Mouse (Mus musculus) limb, embryonic 14.5 days (tissue): ENCODE measurements around the gene 4930444G20Rik. TPM values are rescaled to one million over a fixed set of nuclear protein-coding genes. Genes with fewer than 3 reads are reported as not detected.
"Not testable (repeated sequence)": the region's sequence is repeated elsewhere in the genome, so short reads cannot be mapped to it uniquely, and the experiment has no call there.

Source experiments
- ATAC-seq: fragments of 200-750 bp; cut with Nextera tagmentation; 2 replicates; pipeline ENCODE4 v1.8.0; 2017; ENCODE audit warnings: low read depth, moderate number of reproducible peaks, moderate TSS enrichment; ENCODE audit not compliant: low FRiP score
- DNase-seq: peaks from one replicate; pipeline ENCODE4 v3.0.0-alpha.2; 2015; ENCODE audit warnings: low spot score
- H3K27ac ChIP-seq: fragments of 300-500 bp; sonication (generic); replicated peaks from 2 replicates; pipeline ENCODE4 v1.5.1; 2014; ENCODE audit warnings: low read depth, mild to moderate bottlenecking, low read length, moderate library complexity, mixed read lengths
- H3K27me3 ChIP-seq: fragments of 300-500 bp; sonication (generic); 2 replicates; pipeline ENCODE4 v1.6.1; 2014; ENCODE audit warnings: low read length, mixed read lengths; ENCODE audit not compliant: control insufficient read depth, insufficient read depth
- H3K36me3 ChIP-seq: fragments of 300-500 bp; sonication (generic); 2 replicates; pipeline ENCODE4 v1.6.1; 2014; ENCODE audit warnings: mild to moderate bottlenecking, low read length, moderate library complexity, mixed read lengths; ENCODE audit not compliant: control insufficient read depth, insufficient read depth
- H3K4me1 ChIP-seq: fragments of 300-500 bp; sonication (generic); 2 replicates; pipeline ENCODE4 v1.6.1; 2014; ENCODE audit warnings: antibody characterized with exemption, low read length, mixed read lengths; ENCODE audit not compliant: control insufficient read depth, insufficient read depth
- H3K4me2 ChIP-seq: fragments of 300-500 bp; sonication (generic); replicated peaks from 2 replicates; pipeline ENCODE4 v1.6.1; 2014; ENCODE audit warnings: low read depth, mild to moderate bottlenecking, low read length, moderate library complexity; ENCODE audit not compliant: severe bottlenecking
- H3K4me3 ChIP-seq: fragments of 300-500 bp; sonication (generic); replicated peaks from 2 replicates; pipeline ENCODE4 v1.5.1; 2014; ENCODE audit warnings: low read length
- H3K9ac ChIP-seq: fragments of 300-500 bp; sonication (generic); 2 replicates; pipeline ENCODE4 v1.6.1; 2014; ENCODE audit warnings: mild to moderate bottlenecking, low read depth, low read length, moderate library complexity; ENCODE audit not compliant: severe bottlenecking
- H3K9me3 ChIP-seq: fragments of 300-500 bp; sonication (generic); 2 replicates; pipeline ENCODE4 v1.6.1; 2016; ENCODE audit warnings: low read length; ENCODE audit not compliant: control insufficient read depth
- POLR2A ChIP-seq: fragments of 200-500 bp; IDR thresholded peaks from 2 replicates; pipeline ENCODE4 v1.8.0; 2012; ENCODE audit warnings: inconsistent platforms, mild to moderate bottlenecking, moderate library complexity, borderline replicate concordance; ENCODE audit not compliant: insufficient read depth, insufficient read length; ENCODE audit errors: extremely low read depth
- WGBS: fragments of 180-500 bp; shearing (Covaris S2); extraction: QIAGEN DNeasy Blood & Tissue Kit; methylation state at CpG from one replicate; pipeline ENCODE4 v1.1.7; 2014; 5-methylcytosine and 5-hydroxymethylcytosine counted together
- polyA plus RNA-seq, 2 experiments: library from polyadenylated mRNA; depleted of rRNA in 1 of 2; stranded (reverse) in 1 of 2; unstranded in 1 of 2; fragments of >200 nt; fragmentation: Nextera tagmentation in 1 of 2; extraction: Ambion mirVana in 1 of 2; gene quantifications; 2 replicates each; pipeline versions ENCODE4 v1.2.1 to v1.2.3; 2012 to 2014

4930444G20Rik gene
- polyA plus RNA-seq (2012; rRNA removed) (not detected in 2 replicates), polyA plus RNA-seq (2014; fragmentation: Nextera tagmentation; extraction: Ambion mirVana) (not detected in 2 replicates)

- ATAC-seq, H3K36me3 ChIP-seq, H3K27me3 ChIP-seq, H3K4me3 ChIP-seq, H3K9ac ChIP-seq, H3K9me3 ChIP-seq, H3K27ac ChIP-seq, H3K4me2 ChIP-seq, H3K4me1 ChIP-seq, DNase-seq: not testable (repeated sequence)
- WGBS: 93% methylated on average over 7 of the region's 7 CpGs
Observed at GRCm38 (mm10) chr10:22067979-22068378, at the start of gene 4930444G20Rik. TSS of gene 4930444G20Rik (minus strand) at chr10:22068079.

- Histone ChIP-seq H3K27ac (no peak overlapping the region), H3K36me3 (no peaks in the 10 kb centered on the region), H3K4me2 (no peak overlapping the region), H3K9ac (no peak overlapping the region), H3K4me1 (no peaks in the 10 kb centered on the region), H3K9me3 (no peaks in the 10 kb centered on the region), H3K27me3 (no peaks in the 10 kb centered on the region), H3K4me3 (no peak overlapping the region)
- 78% methylated on average over 2 of the region's 2 CpGs for WGBS
- ATAC-seq (no peak), DNase-seq (no peak)
- TF ChIP-seq POLR2A: no peak
Observed at GRCm38 (mm10) chr10:22074531-22074930, 6.7 kb upstream of the 4930444G20Rik start.

- DNase-seq (no peak), ATAC-seq (no peak)
- no peak for TF ChIP-seq POLR2A
- WGBS: 68% methylated on average over 2 of the region's 2 CpGs
- H3K27ac ChIP-seq: no peak overlapping the region
- H3K9me3 ChIP-seq: no peaks in the 10 kb centered on the region
- no peaks in the 10 kb centered on the region for H3K36me3 ChIP-seq
- no peaks in the 10 kb centered on the region for H3K27me3 ChIP-seq
- no peaks in the 10 kb centered on the region for H3K4me1 ChIP-seq
- H3K4me3 ChIP-seq: no peak overlapping the region
- H3K9ac ChIP-seq: no peak overlapping the region
- no peak overlapping the region for H3K4me2 ChIP-seq
Observed at GRCm38 (mm10) chr10:22072739-22073138, 4.9 kb upstream of the 4930444G20Rik start.

GRCm38 (mm10) chr10:22070576-22070975 lies 2.7 kb upstream of the 4930444G20Rik start:
- Histone ChIP-seq H3K4me2 (no peak overlapping the region), H3K36me3 (no peaks in the 10 kb centered on the region), H3K4me3 (no peak overlapping the region), H3K9me3 (no peaks in the 10 kb centered on the region), H3K27me3 (no peaks in the 10 kb centered on the region), H3K9ac (no peak overlapping the region), H3K27ac (no peak overlapping the region), H3K4me1 (no peaks in the 10 kb centered on the region)
- ATAC-seq (no peak), DNase-seq (peak; percentile 4)
- no peak for TF ChIP-seq POLR2A
- WGBS: 52% methylated on average over 4 of the region's 4 CpGs

- H3K4me3 ChIP-seq: no peak overlapping the region
- no peaks in the 10 kb centered on the region for H3K4me1 ChIP-seq
- no peaks in the 10 kb centered on the region for H3K27me3 ChIP-seq
- no peak overlapping the region for H3K4me2 ChIP-seq
- H3K9ac ChIP-seq: no peak overlapping the region
- no peak for TF ChIP-seq POLR2A
- H3K27ac ChIP-seq: no peak overlapping the region
- ATAC-seq (no peak), DNase-seq (no peak)
- H3K36me3 ChIP-seq: no peaks in the 10 kb centered on the region
- WGBS: 86% methylated on average over 2 of the region's 2 CpGs
- no peaks in the 10 kb centered on the region for H3K9me3 ChIP-seq
Observed at GRCm38 (mm10) chr10:22070168-22070567, 2.3 kb upstream of the 4930444G20Rik start.

GRCm38 (mm10) chr10:22059415-22059814 lies 8.5 kb downstream of the 4930444G20Rik start:
- Histone ChIP-seq H3K4me2 (peak overlapping the region; percentile 84), H3K4me1 (no peaks in the 10 kb centered on the region), H3K4me3 (no peak overlapping the region), H3K27me3 (no peaks in the 10 kb centered on the region), H3K36me3 (no peaks in the 10 kb centered on the region), H3K27ac (no peak overlapping the region), H3K9me3 (no peaks in the 10 kb centered on the region), H3K9ac (no peak overlapping the region)
- WGBS: 91% methylated on average over 2 of the region's 2 CpGs
- DNase-seq (no peak), ATAC-seq (no peak)
- TF ChIP-seq POLR2A: no peak
